Mouse (Mus musculus): ENCODE results near the gene Lypd5.

DNA sequence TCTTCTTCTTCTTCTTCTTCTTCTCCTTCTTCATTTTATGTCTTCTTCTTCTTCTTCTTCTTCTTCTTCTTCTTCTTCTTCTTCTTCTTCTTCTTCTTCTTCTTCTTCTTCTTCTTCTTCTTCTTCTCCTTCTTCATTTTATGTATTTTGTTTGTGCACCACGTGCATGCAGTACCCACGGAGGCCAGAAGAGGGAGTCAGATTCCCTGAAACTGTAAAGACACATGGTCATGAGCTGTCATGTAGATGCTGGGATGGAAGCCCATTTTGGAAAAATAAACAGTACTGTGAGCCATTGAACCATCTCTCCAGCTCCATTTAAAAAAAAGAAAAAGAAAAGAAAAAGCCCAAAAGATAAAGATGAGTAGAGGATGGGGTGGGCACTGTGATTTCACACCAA, 10.8 kb upstream of the Lypd5 start:
- TF ChIP-seq POLR2A (IDR thresholded peaks at IDR 0.05; ENCODE audit: extremely low read depth, insufficient read depth, low read length) (no peak), CTCF (IDR thresholded peaks at IDR 0.05; ENCODE audit: low read depth, low read length) (peak; percentile 11; the same call in 1 of the 2 replicates)
